Mouse (Mus musculus): ENCODE results near the gene Slc38a7. TPM values are rescaled to one million over a fixed set of nuclear protein-coding genes. Genes with fewer than 3 reads are reported as not detected.

Gene Slc38a7
- polyA plus RNA-seq, 2 experiments, result 5.5 to 6.7 TPM

- Histone ChIP-seq H3K9me3 (ENCODE audit: control insufficient read depth, low read length) (no peaks in the 10 kb centered on the region), H3K4me2 (ENCODE audit: low read depth) (peak overlapping the region; percentile 98), H3K9ac (replicated peaks) (peak overlapping the region; percentile 83), H3K4me1 (replicated peaks; ENCODE audit: control insufficient read depth in 2 of 2, insufficient read depth in 2 of 2, low read length in 1 of 2) (peaks cover 0 to 14% of the 10 kb centered on the region in 2 experiments; a peak in 3 of 4 replicates), H3K36me3 (replicated peaks; ENCODE audit: control insufficient read depth, insufficient read depth, low read depth) (no peaks in the 10 kb centered on the region), H3K4me3 (ENCODE audit: insufficient read depth in 1 of 2, low read depth in 2 of 2, low read length in 2 of 2) (peak overlapping the region; percentile 76 to 95), H3K27me3 (ENCODE audit: control insufficient read depth, insufficient read depth, low read length) (no peaks in the 10 kb centered on the region), H3K27ac (peak overlapping the region; percentile 52)
- DNase-seq (ENCODE audit: low read depth in 3 of 3, low spot score in 3 of 3) (peak; percentile 34 to 50 (median 46)), ATAC-seq (ENCODE audit: insufficient read depth) (peak; percentile 88)
- no peak; the same call in 1 of the 2 replicates for TF ChIP-seq CTCF (IDR thresholded peaks at IDR 0.05; ENCODE audit: low read depth)
- TF ChIP-seq EP300 (IDR thresholded peaks at IDR 0.05; ENCODE audit: low read depth), result no peak
- WGBS (ENCODE audit: insufficient replicate concordance), result 1% methylated on average over 38 of the region's 38 CpGs
Observed at GRCm38 (mm10) chr8:95887578-95888284, 34.4 kb upstream of the Slc38a7 start.

DNA sequence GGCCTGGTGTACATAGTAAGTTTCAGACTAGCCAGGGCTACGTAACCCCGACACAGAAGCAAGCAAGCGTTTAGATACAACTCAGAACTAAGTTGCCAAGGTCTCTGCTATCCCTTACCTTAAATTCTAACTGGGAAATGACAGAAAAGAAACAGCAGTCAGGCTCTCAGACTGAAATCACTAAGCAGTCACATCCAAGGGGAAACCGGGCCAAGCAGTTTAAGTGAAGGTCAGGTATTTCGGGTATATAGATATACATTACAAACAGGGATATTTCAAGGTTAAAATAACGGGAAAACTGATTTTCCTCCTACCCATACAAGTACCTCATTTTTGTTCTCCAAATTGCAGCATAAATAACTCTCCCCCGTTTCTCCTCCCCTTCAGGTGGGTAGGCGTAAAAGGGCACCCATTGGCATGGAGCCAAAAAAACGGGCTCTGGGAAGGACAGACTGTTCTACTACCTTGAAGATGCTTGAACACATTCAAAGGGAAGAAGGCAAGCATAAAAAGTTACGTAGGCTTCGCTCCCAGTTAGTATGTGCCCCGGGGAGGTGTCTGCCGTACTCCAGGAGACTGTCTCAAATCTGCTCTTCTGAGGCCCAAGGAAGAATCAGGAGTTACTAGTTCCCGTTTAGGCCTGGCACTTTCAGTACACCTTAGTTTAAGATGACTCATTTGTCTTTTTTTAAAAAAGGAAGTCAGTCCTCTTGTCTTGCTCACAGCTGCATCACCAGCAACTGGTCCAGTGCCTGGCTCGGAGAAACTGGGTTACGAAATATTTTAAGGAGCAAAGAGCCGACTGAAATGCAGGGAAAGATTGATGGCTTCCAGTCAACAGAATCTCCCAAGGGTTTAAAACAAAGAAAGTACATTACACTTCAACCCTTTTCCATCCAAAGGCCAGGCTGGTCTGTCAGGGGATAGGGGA lies 33.6 kb upstream of the Slc38a7 start:
- 56% methylated on average over 17 of the region's 17 CpGs for WGBS (ENCODE audit: insufficient replicate concordance)
- H3K27ac ChIP-seq, result peak overlapping the region; percentile 51
- H3K27me3 ChIP-seq (ENCODE audit: control insufficient read depth, insufficient read depth, low read length), result no peaks in the 10 kb centered on the region
- TF ChIP-seq EP300 (IDR thresholded peaks at IDR 0.05; ENCODE audit: low read depth) (no peak), CTCF (IDR thresholded peaks at IDR 0.05; ENCODE audit: low read depth) (no peak)
- H3K4me1 ChIP-seq (replicated peaks; ENCODE audit: control insufficient read depth in 2 of 2, insufficient read depth in 2 of 2, low read length in 1 of 2), result peaks cover 0 to 14% of the 10 kb centered on the region in 2 experiments; a peak in 3 of 4 replicates
- ATAC-seq (ENCODE audit: insufficient read depth), result no peak
- peak overlapping the region; percentile 83 for H3K9ac ChIP-seq (replicated peaks)
- H3K36me3 ChIP-seq (replicated peaks; ENCODE audit: control insufficient read depth, insufficient read depth, low read depth), result no peaks in the 10 kb centered on the region
- H3K9me3 ChIP-seq (ENCODE audit: control insufficient read depth, low read length), result no peaks in the 10 kb centered on the region
- peak in 1 of 3 experiments; percentile 24 for DNase-seq (ENCODE audit: low read depth in 3 of 3, low spot score in 3 of 3)
- peak overlapping the region; percentile 76 to 95 for H3K4me3 ChIP-seq (ENCODE audit: insufficient read depth in 1 of 2, low read depth in 2 of 2, low read length in 2 of 2)
- H3K4me2 ChIP-seq (ENCODE audit: low read depth), result peak overlapping the region; percentile 98

DNA sequence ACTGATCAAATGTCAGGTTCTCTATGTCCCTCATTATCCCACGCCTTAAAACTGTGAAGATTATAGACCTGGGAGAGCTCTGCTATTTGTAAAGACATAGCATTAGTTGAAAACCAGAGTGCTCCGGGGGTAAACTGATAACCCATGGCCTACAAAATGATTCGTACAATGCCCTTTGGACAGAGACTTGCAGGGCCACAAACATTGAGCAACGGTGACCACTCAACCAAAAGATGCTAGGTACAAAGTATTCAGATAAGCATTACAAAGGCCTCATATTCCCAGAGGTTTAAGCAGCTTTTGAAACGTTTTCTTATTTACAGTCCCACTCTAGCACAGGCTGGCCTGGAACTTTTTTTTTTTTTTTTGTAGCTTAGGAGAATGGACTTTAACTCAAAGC lies 32.6 kb upstream of the Slc38a7 start:
- DNase-seq (ENCODE audit: low read depth in 3 of 3, low spot score in 3 of 3) (peak in 2 of 3 experiments; percentile 20 to 30), ATAC-seq (ENCODE audit: insufficient read depth) (no peak)
- Histone ChIP-seq H3K4me3 (ENCODE audit: insufficient read depth in 1 of 2, low read depth in 2 of 2, low read length in 2 of 2) (no peak overlapping the region), H3K4me2 (ENCODE audit: low read depth) (peak overlapping the region; percentile 98), H3K9me3 (ENCODE audit: control insufficient read depth, low read length) (no peaks in the 10 kb centered on the region), H3K9ac (replicated peaks) (no peak overlapping the region), H3K4me1 (replicated peaks; ENCODE audit: control insufficient read depth in 2 of 2, insufficient read depth in 2 of 2, low read length in 1 of 2) (peaks cover 0 to 14% of the 10 kb centered on the region in 2 experiments; a peak in 3 of 4 replicates), H3K36me3 (replicated peaks; ENCODE audit: control insufficient read depth, insufficient read depth, low read depth) (no peaks in the 10 kb centered on the region), H3K27me3 (ENCODE audit: control insufficient read depth, insufficient read depth, low read length) (no peaks in the 10 kb centered on the region), H3K27ac (no peak overlapping the region)
- TF ChIP-seq EP300 (IDR thresholded peaks at IDR 0.05; ENCODE audit: low read depth) (no peak), CTCF (IDR thresholded peaks at IDR 0.05; ENCODE audit: low read depth) (no peak)
- 57% methylated on average over 5 of the region's 5 CpGs for WGBS (ENCODE audit: insufficient replicate concordance)

GRCm38 (mm10) chr8:95885271-95885841 lies 32.0 kb upstream of the Slc38a7 start:
- DNase-seq (ENCODE audit: low read depth in 3 of 3, low spot score in 3 of 3) (no peak), ATAC-seq (ENCODE audit: insufficient read depth) (no peak)
- no peak overlapping the region for H3K4me3 ChIP-seq (ENCODE audit: insufficient read depth in 1 of 2, low read depth in 2 of 2, low read length in 2 of 2)
- TF ChIP-seq EP300 (IDR thresholded peaks at IDR 0.05; ENCODE audit: low read depth), result no peak
- no peak for TF ChIP-seq CTCF (IDR thresholded peaks at IDR 0.05; ENCODE audit: low read depth)
- H3K9ac ChIP-seq (replicated peaks), result no peak overlapping the region
- no peaks in the 10 kb centered on the region for H3K9me3 ChIP-seq (ENCODE audit: control insufficient read depth, low read length)
- H3K4me2 ChIP-seq (ENCODE audit: low read depth), result peak overlapping the region; percentile 98
- peaks cover 0 to 14% of the 10 kb centered on the region in 2 experiments; a peak in 3 of 4 replicates for H3K4me1 ChIP-seq (replicated peaks; ENCODE audit: control insufficient read depth in 2 of 2, insufficient read depth in 2 of 2, low read length in 1 of 2)
- no peaks in the 10 kb centered on the region for H3K36me3 ChIP-seq (replicated peaks; ENCODE audit: control insufficient read depth, insufficient read depth, low read depth)
- no peaks in the 10 kb centered on the region for H3K27me3 ChIP-seq (ENCODE audit: control insufficient read depth, insufficient read depth, low read length)
- peak overlapping the region; percentile 16; the same call in 1 of the 2 replicates for H3K27ac ChIP-seq
- WGBS (ENCODE audit: insufficient replicate concordance), result 60% methylated on average over 5 of the region's 5 CpGs

All from liver, embryonic 14.5 days (tissue).